Mouse (Mus musculus) adrenal gland, postnatal 14 days (tissue): ENCODE measurements around the gene Acaa1b. TPM values are rescaled to one million over a fixed set of nuclear protein-coding genes. Genes with fewer than 3 reads are reported as not detected.

Experiments
- DNase-seq: peaks from one replicate; pipeline ENCODE4 v3.0.0; 2021; ENCODE audit warnings: mixed read lengths
- long read RNA-seq, 2 experiments: library from polyadenylated mRNA; stranded (forward); transcript quantifications; one replicate each; pipeline ENCODE4 v2.0.0; 2021
- total RNA-seq: library from RNA; stranded (reverse); gene quantifications from 2 replicates; pipeline ENCODE4 v1.2.3, GENCODE M21; 2021

Acaa1b gene
- total RNA-seq: 16.6 and 62.6 TPM in 2 replicates
- long read RNA-seq, experiment 1, transcript Acaa1b-201 (12 exons, 1,689 nt): major isoform, 34 of 50 reads
- long read RNA-seq, experiment 1, partial matches to known transcripts: 11 of 50 reads
- long read RNA-seq, experiment 1, other reads (novel, unspliced or antisense): 5 of 50 reads
- long read RNA-seq, experiment 2, transcript Acaa1b-201 (12 exons, 1,689 nt): major isoform, 141 of 196 reads
- long read RNA-seq, experiment 2, partial matches to known transcripts: 9 of 196 reads
- long read RNA-seq, experiment 2, other reads (novel, unspliced or antisense): 46 of 196 reads

- peak; percentile 89 for DNase-seq
Observed at GRCm38 (mm10) chr9:119156278-119157201, at the start of gene Acaa1b. Gene Acaa1b, minus strand, starts transcription at chr9:119157093.

GRCm38 (mm10) chr9:119206666-119207065 lies 49.8 kb upstream of the Acaa1b start:
- DNase-seq: no peak

GRCm38 (mm10) chr9:119205756-119206155 lies 48.9 kb upstream of the Acaa1b start:
- DNase-seq: no peak

- no peak for DNase-seq
Observed at GRCm38 (mm10) chr9:119203617-119204016, 46.7 kb upstream of the Acaa1b start.

- no peak for DNase-seq
Observed at GRCm38 (mm10) chr9:119201653-119202052, 44.8 kb upstream of the Acaa1b start.

GRCm38 (mm10) chr9:119199151-119199861 lies 42.4 kb upstream of the Acaa1b start:
- DNase-seq: peak; percentile 32

GRCm38 (mm10) chr9:119192202-119192990 lies 35.5 kb upstream of the Acaa1b start:
- peak; percentile 47 for DNase-seq

- no peak for DNase-seq
Observed at GRCm38 (mm10) chr9:119181241-119181728, 24.4 kb upstream of the Acaa1b start.

- no peak for DNase-seq
Observed at GRCm38 (mm10) chr9:119179292-119179691, 22.4 kb upstream of the Acaa1b start.

GRCm38 (mm10) chr9:119167608-119168007 lies 10.7 kb upstream of the Acaa1b start:
- DNase-seq: no peak

GRCm38 (mm10) chr9:119165548-119165947 lies 8.7 kb upstream of the Acaa1b start:
- peak; percentile 51 for DNase-seq

GRCm38 (mm10) chr9:119164743-119165142 lies 7.8 kb upstream of the Acaa1b start:
- DNase-seq: no peak

- DNase-seq: peak; percentile 59
Observed at GRCm38 (mm10) chr9:119160689-119161088, 3.8 kb upstream of the Acaa1b start.

- DNase-seq: no peak
Observed at GRCm38 (mm10) chr9:119158861-119159260, 2.0 kb upstream of the Acaa1b start, which contains the start of gene Gm47289. Gene Gm47289, plus strand, starts transcription at chr9:119159161.

GRCm38 (mm10) chr9:119155826-119156225 lies 1.1 kb downstream of the Acaa1b start:
- peak; percentile 41 for DNase-seq

GRCm38 (mm10) chr9:119155416-119155815 lies 1.5 kb downstream of the Acaa1b start:
- DNase-seq: peak; percentile 17

GRCm38 (mm10) chr9:119151751-119152150 lies 5.1 kb downstream of the Acaa1b start:
- no peak for DNase-seq

- peak; percentile 74 for DNase-seq
Observed at GRCm38 (mm10) chr9:119149601-119150000, 7.3 kb downstream of the Acaa1b start.

GRCm38 (mm10) chr9:119146098-119146770 lies 10.7 kb downstream of the Acaa1b start:
- no peak for DNase-seq

- DNase-seq: no peak
Observed at GRCm38 (mm10) chr9:119145638-119146037, 11.3 kb downstream of the Acaa1b start.

- DNase-seq: no peak
Observed at GRCm38 (mm10) chr9:119145137-119145536, 11.8 kb downstream of the Acaa1b start.
